Mouse (Mus musculus): ENCODE results near the gene Asna1. TPM values are rescaled to one million over a fixed set of nuclear protein-coding genes. Genes with fewer than 3 reads are reported as not detected.

Asna1 gene
- polyA plus RNA-seq, 1 experiment from 2014 or later: 103 TPM

DNA sequence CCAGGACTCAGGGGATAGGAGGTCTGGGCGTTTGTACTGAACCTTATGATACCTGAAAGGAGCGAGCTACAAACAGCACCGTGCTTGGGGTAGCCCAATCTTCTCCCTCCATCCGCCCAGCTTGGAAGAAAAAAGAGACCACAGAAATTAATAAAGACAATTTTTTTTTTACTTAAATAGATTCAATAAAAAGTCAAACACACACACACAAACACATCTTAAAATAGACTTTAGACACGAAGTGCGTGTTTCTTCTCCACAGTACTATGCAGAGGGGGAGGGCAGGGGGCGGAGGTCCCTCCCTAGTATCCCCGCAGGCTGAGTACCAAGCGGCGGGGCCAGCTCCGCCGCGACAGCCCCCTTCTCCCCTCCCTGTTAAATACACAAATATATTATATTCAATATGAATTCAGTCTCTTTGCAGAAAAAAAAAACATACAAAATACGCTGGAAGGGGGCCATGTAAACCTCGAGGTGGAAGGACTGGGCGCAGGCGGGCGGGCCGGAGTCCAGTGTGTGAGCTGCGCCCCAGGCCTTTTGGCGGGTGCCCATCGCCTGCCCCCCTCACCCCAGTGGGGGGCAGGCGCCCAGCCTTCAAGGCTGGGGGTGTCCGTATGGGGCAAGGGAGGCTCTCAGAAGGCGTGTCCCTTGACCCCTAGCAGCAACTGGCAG lies 48.2 kb downstream of the Asna1 start:
- peak; percentile 49 for DNase-seq (ENCODE audit: low spot score)
- WGBS: 2% methylated on average over 25 of the region's 25 CpGs

DNA sequence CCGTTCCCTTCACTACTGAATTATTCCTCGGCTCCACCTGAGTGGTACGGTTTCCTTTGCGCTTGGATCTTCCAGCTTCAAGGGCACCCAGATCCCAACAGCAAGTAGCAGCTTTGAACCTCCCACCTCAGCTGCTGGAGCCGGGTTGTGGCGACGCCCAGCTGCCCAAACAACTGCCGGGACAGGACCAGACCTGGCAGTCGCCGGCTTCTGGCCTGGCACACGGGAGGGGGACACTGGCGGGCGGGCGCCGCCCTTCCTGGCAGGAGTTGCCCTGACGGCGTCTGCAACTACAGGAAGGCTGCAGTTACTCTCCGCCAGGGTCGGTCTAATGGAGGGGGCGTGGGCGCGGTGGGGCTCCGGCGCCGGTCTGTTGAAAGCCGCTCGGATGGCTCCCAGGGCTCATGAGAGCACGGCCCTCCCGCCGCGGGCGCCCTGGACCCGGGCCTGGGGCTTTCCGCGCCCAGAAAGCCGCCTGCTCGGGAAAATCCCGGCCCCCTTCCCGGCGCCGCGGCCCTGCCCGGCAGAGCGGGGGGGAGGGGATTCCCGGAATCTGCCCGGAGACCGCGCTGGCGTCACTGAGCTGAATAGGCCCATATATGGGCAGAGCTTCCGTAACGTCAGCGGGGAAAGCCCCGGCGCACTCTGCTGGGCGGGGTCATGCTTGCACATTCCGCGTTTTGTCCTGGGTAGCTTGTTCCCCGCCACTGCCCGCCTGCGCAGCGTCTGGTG lies 48.9 kb downstream of the Asna1 start:
- H3K27me3 ChIP-seq (replicated peaks; ENCODE audit: control insufficient read depth, insufficient read depth, low read length): no peaks in the 10 kb centered on the region
- H3K4me1 ChIP-seq (replicated peaks; ENCODE audit: control insufficient read depth, insufficient read depth, low read length): peaks cover 66% of the 10 kb centered on the region
- under 1% methylated on average over 59 of the region's 61 CpGs for WGBS
- peak overlapping the region; percentile 78 for H3K4me3 ChIP-seq (ENCODE audit: low read depth, low read length)
- H3K36me3 ChIP-seq (ENCODE audit: control insufficient read depth, insufficient read depth, low read length): peaks cover 33% of the 10 kb centered on the region
- no peaks in the 10 kb centered on the region for H3K9me3 ChIP-seq (ENCODE audit: control insufficient read depth, low read length)
- H3K4me2 ChIP-seq: peak overlapping the region; percentile 99
- DNase-seq (ENCODE audit: low spot score) (peak; percentile 92), ATAC-seq (replicated peaks; ENCODE audit: low FRiP score) (peak; percentile 79)
- peak overlapping the region; percentile 86 for H3K9ac ChIP-seq (ENCODE audit: low read depth, low read length)
- peak overlapping the region; percentile 96 for H3K27ac ChIP-seq (ENCODE audit: low read depth, low read length)

More for the DNA sequence above, 48.2 kb downstream of the Asna1 start:
- ATAC-seq (replicated peaks; ENCODE audit: low FRiP score): no peak
- H3K27me3 ChIP-seq (replicated peaks; ENCODE audit: control insufficient read depth, insufficient read depth, low read length): no peaks in the 10 kb centered on the region
- H3K4me2 ChIP-seq: peak overlapping the region; percentile 99
- peaks cover 63% of the 10 kb centered on the region for H3K4me1 ChIP-seq (replicated peaks; ENCODE audit: control insufficient read depth, insufficient read depth, low read length)
- peak overlapping the region; percentile 86 for H3K9ac ChIP-seq (ENCODE audit: low read depth, low read length)
- no peaks in the 10 kb centered on the region for H3K9me3 ChIP-seq (ENCODE audit: control insufficient read depth, low read length)
- H3K27ac ChIP-seq (ENCODE audit: low read depth, low read length): peak overlapping the region; percentile 96
- peak overlapping the region; percentile 78 for H3K4me3 ChIP-seq (ENCODE audit: low read depth, low read length)
- H3K36me3 ChIP-seq (ENCODE audit: control insufficient read depth, insufficient read depth, low read length): peaks cover 26% of the 10 kb centered on the region; the same call in 1 of the 2 replicates

DNA sequence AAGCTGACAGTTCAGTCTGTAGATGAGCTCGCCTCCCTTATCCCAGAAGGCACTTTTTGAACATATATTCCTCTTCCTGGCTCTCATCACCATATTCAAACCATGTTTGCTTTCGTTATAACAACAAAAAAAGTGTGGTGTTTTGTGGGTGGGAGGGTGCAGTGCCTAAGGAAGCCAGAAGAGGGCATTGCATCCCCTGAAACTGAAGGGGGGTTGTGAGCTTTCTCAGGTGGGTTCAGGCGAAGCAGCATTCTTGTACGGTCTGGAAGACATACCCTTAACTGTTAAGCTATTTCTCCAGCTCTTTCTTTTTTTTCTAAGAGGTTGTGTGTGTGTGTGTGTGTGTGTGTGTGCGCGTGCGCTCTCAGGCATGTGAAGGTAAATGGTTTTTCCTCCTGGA lies 49.6 kb downstream of the Asna1 start:
- H3K27ac ChIP-seq (ENCODE audit: low read depth, low read length): peak overlapping the region; percentile 96
- DNase-seq (ENCODE audit: low spot score) (peak; percentile 69), ATAC-seq (replicated peaks; ENCODE audit: low FRiP score) (no peak)
- peaks cover 66% of the 10 kb centered on the region for H3K4me1 ChIP-seq (replicated peaks; ENCODE audit: control insufficient read depth, insufficient read depth, low read length)
- peak overlapping the region; percentile 78 for H3K4me3 ChIP-seq (ENCODE audit: low read depth, low read length)
- H3K9me3 ChIP-seq (ENCODE audit: control insufficient read depth, low read length): no peaks in the 10 kb centered on the region
- peak overlapping the region; percentile 37; the same call in 1 of the 2 replicates for H3K9ac ChIP-seq (ENCODE audit: low read depth, low read length)
- peak overlapping the region; percentile 99 for H3K4me2 ChIP-seq
- H3K27me3 ChIP-seq (replicated peaks; ENCODE audit: control insufficient read depth, insufficient read depth, low read length): no peaks in the 10 kb centered on the region
- WGBS: 26% methylated on average over 7 of the region's 7 CpGs
- H3K36me3 ChIP-seq (ENCODE audit: control insufficient read depth, insufficient read depth, low read length): peaks cover 38% of the 10 kb centered on the region

DNA sequence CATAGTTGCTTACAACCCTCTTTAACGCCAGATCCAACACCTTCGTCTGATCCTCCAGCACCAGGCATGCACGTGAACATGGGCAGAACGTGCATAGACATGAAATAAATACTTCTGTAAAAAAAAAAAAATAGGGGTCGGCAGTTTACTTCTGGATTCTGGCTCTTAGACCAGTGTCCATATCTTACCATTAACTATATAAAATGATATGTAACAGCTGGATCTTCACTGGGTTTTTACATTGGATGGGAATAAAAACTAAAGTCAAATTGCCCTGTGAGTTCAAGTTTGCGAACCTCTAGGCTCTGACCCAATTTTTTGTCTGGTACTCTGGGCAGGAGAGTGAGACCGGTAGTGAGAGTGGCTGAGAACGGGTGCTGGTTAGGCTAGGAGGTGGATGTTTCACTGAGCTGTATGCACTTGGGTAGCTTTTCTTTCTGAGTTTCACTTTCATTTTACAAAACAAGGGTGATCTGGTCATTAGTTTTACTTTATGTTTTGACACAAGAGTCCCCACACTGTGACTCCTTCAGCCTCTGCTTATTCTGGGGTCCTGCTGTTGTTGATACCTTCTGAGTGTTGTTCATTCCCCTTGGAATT lies 50.4 kb downstream of the Asna1 start:
- Histone ChIP-seq H3K4me2 (peak overlapping the region; percentile 99), H3K9me3 (ENCODE audit: control insufficient read depth, low read length) (no peaks in the 10 kb centered on the region), H3K4me1 (replicated peaks; ENCODE audit: control insufficient read depth, insufficient read depth, low read length) (peaks cover 60% of the 10 kb centered on the region), H3K4me3 (ENCODE audit: low read depth, low read length) (peak overlapping the region; percentile 78), H3K9ac (ENCODE audit: low read depth, low read length) (peak overlapping the region; percentile 37), H3K36me3 (ENCODE audit: control insufficient read depth, insufficient read depth, low read length) (peaks cover 38% of the 10 kb centered on the region), H3K27ac (ENCODE audit: low read depth, low read length) (peak overlapping the region; percentile 96), H3K27me3 (replicated peaks; ENCODE audit: control insufficient read depth, insufficient read depth, low read length) (no peaks in the 10 kb centered on the region)
- 79% methylated on average over 8 of the region's 8 CpGs for WGBS
- DNase-seq (ENCODE audit: low spot score): no peak
- no peak for ATAC-seq (replicated peaks; ENCODE audit: low FRiP score)

DNA sequence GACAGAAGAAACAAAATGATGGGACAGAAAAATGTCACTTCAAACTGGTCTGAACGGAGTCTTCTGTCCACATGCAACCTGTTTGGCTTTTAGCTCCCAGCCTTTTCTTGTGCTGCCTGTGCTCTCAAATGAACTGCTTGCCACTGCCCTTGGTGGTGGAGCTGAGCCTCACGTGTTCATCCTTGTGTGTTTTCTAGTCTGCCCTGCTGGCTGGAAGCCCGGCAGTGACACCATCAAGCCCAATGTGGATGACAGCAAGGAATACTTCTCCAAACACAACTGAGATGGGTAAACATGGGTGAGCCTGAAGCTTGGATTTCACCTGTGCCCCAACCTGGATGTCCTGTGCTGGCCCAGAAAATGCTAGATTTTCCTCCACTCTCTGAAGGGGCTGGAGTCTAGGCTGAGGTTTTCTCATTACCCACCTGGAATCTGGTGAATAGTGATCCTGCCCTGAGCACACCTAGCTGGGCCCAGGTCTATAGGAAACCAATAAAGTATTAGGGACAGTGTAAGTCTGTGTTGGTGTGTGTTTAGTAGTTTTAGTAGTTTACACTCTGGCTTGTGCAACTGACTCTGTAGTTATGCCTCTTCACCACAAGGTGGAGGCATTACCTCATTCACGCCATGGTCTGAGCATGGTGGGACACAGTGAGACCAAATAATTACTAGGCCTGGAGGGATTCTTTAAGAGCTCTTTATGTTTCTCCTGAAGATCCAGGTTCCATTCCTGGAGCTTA lies 51.1 kb downstream of the Asna1 start:
- H3K36me3 ChIP-seq (ENCODE audit: control insufficient read depth, insufficient read depth, low read length): peaks cover 38% of the 10 kb centered on the region
- H3K9ac ChIP-seq (ENCODE audit: low read depth, low read length): peak overlapping the region; percentile 32; the same call in 1 of the 2 replicates
- DNase-seq (ENCODE audit: low spot score) (no peak), ATAC-seq (replicated peaks; ENCODE audit: low FRiP score) (no peak)
- peaks cover 54% of the 10 kb centered on the region for H3K4me1 ChIP-seq (replicated peaks; ENCODE audit: control insufficient read depth, insufficient read depth, low read length)
- H3K9me3 ChIP-seq (ENCODE audit: control insufficient read depth, low read length): no peaks in the 10 kb centered on the region
- peak overlapping the region; percentile 96 for H3K27ac ChIP-seq (ENCODE audit: low read depth, low read length)
- H3K4me3 ChIP-seq (ENCODE audit: low read depth, low read length): peak overlapping the region; percentile 78
- H3K4me2 ChIP-seq: peak overlapping the region; percentile 99
- 70% methylated on average over 4 of the region's 4 CpGs for WGBS
- H3K27me3 ChIP-seq (replicated peaks; ENCODE audit: control insufficient read depth, insufficient read depth, low read length): no peaks in the 10 kb centered on the region

DNA sequence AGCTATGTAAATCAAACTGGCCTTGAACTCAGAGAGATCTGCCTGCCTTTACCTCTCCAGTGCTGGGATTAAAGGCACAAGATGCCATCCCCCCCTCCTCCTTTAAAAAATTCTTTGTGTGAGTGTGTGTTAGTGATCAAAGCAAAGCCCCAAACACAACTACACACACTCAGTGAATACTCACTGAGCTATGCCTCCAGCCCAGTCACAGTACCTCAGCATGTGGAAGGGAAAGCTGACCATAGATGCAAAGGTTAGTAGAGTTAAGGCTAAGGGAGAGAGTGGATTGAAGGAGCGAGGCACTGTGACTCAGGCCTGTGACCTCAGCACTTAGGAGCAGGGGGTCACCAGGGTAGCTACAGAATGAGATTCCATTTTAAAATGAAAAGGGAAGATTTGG lies 52.0 kb downstream of the Asna1 start:
- Histone ChIP-seq H3K4me1 (replicated peaks; ENCODE audit: control insufficient read depth, insufficient read depth, low read length) (peaks cover 58% of the 10 kb centered on the region), H3K27ac (ENCODE audit: low read depth, low read length) (peak overlapping the region; percentile 96; the same call in 1 of the 2 replicates), H3K9ac (ENCODE audit: low read depth, low read length) (peak overlapping the region; percentile 4; the same call in 1 of the 2 replicates), H3K36me3 (ENCODE audit: control insufficient read depth, insufficient read depth, low read length) (peaks cover 38% of the 10 kb centered on the region), H3K27me3 (replicated peaks; ENCODE audit: control insufficient read depth, insufficient read depth, low read length) (no peaks in the 10 kb centered on the region), H3K4me2 (peak overlapping the region; percentile 99), H3K9me3 (ENCODE audit: control insufficient read depth, low read length) (no peaks in the 10 kb centered on the region), H3K4me3 (ENCODE audit: low read depth, low read length) (peak overlapping the region; percentile 22; the same call in 1 of the 2 replicates)
- no peak for ATAC-seq (replicated peaks; ENCODE audit: low FRiP score)
- WGBS: 88% methylated on average over 1 of the region's 1 CpGs
- no peak for DNase-seq (ENCODE audit: low spot score)

DNA sequence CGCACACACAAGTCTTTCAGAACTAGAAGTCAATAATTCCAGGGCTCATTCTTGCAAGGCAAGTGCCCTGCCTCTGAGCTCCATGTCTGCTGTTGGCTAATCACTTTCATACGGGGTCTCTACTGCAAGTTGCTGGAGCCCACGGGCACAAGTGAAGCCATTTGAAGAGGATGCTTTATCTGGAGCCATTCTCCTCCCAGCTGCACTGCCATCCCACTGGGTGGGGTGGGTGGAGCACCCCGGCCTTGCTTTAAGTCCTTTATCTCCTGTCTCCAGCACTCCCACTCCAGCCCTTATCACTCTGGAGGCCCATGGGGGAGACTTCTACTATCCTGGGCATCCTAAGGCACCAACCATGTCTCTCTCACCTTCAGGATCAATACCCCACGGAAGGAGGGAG lies 54.2 kb downstream of the Asna1 start:
- peaks cover 67% of the 10 kb centered on the region for H3K4me1 ChIP-seq (replicated peaks; ENCODE audit: control insufficient read depth, insufficient read depth, low read length)
- H3K4me2 ChIP-seq: peak overlapping the region; percentile 99
- peaks cover 38% of the 10 kb centered on the region for H3K36me3 ChIP-seq (ENCODE audit: control insufficient read depth, insufficient read depth, low read length)
- no peaks in the 10 kb centered on the region for H3K27me3 ChIP-seq (replicated peaks; ENCODE audit: control insufficient read depth, insufficient read depth, low read length)
- 33% methylated on average over 5 of the region's 5 CpGs for WGBS
- H3K9me3 ChIP-seq (ENCODE audit: control insufficient read depth, low read length): no peaks in the 10 kb centered on the region
- peak overlapping the region; percentile 90 for H3K9ac ChIP-seq (ENCODE audit: low read depth, low read length)
- H3K4me3 ChIP-seq (ENCODE audit: low read depth, low read length): peak overlapping the region; percentile 62
- ATAC-seq (replicated peaks; ENCODE audit: low FRiP score) (peak; percentile 83), DNase-seq (ENCODE audit: low spot score) (peak; percentile 62)
- H3K27ac ChIP-seq (ENCODE audit: low read depth, low read length): peak overlapping the region; percentile 96

DNA sequence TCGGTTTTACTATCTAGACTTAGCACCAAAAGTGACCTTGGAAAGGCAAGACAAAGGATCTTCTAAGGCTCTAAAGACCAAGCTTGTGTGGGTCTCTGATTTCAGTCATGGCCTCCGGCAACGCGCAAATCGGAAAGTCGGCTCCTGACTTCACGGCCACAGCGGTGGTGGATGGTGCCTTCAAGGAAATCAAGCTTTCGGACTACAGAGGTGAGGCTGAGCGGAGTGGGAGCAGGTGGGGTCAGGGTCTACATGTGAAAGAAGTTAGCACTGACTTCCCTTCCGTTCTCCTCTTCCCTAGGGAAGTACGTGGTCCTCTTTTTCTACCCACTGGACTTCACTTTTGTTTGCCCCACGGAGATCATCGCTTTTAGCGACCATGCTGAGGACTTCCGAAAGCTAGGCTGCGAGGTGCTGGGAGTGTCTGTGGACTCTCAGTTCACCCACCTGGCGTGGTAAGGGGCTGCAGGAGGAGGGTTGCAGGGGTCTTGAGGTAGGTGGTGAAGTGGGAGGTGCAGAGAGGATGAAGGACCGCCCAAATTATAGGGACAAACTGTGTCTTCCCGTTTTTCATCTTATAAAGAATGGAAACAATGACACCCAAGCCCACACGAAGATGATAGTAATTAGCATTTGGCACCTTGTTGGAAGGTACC lies 54.8 kb downstream of the Asna1 start:
- WGBS: 8% methylated on average over 21 of the region's 21 CpGs

More for the DNA sequence above, 54.8 kb downstream of the Asna1 start:
- H3K4me1 ChIP-seq (replicated peaks; ENCODE audit: control insufficient read depth, insufficient read depth, low read length): peaks cover 62% of the 10 kb centered on the region
- H3K9me3 ChIP-seq (ENCODE audit: control insufficient read depth, low read length): no peaks in the 10 kb centered on the region
- H3K9ac ChIP-seq (ENCODE audit: low read depth, low read length): peak overlapping the region; percentile 90
- peak overlapping the region; percentile 96 for H3K27ac ChIP-seq (ENCODE audit: low read depth, low read length)
- ATAC-seq (replicated peaks; ENCODE audit: low FRiP score) (no peak), DNase-seq (ENCODE audit: low spot score) (no peak)
- peaks cover 38% of the 10 kb centered on the region for H3K36me3 ChIP-seq (ENCODE audit: control insufficient read depth, insufficient read depth, low read length)
- H3K4me2 ChIP-seq: peak overlapping the region; percentile 99
- no peaks in the 10 kb centered on the region for H3K27me3 ChIP-seq (replicated peaks; ENCODE audit: control insufficient read depth, insufficient read depth, low read length)
- peak overlapping the region; percentile 62 for H3K4me3 ChIP-seq (ENCODE audit: low read depth, low read length)

Data from liver, embryonic 11.5 days (tissue).